Mouse (Mus musculus) left cerebral cortex, adult 9 months (tissue): ENCODE data around the gene Gss.

Experiments
- DNase-seq, 2 experiments: peaks; one replicate each; pipeline ENCODE4 v3.0.0; 2022; ENCODE audit warnings: low spot score in 2 of 2

The Gss gene

GRCm38 (mm10) chr2:155592137-155592853, at the start of gene Gss:
Gene Gss (minus strand): TSS chr2:155592810.
- DNase-seq, result peak; percentile 93 to 99

- DNase-seq, result peak in 1 of 2 experiments; percentile 46
Observed at GRCm38 (mm10) chr2:155641540-155642472, 49.2 kb upstream of the Gss start.

GRCm38 (mm10) chr2:155640656-155641055, 48.0 kb upstream of the Gss start:
- peak in 1 of 2 experiments; percentile 69 for DNase-seq

- DNase-seq, result no peak
Observed at GRCm38 (mm10) chr2:155637411-155637810, 44.8 kb upstream of the Gss start.

- no peak for DNase-seq
Observed at GRCm38 (mm10) chr2:155636881-155637280, 44.3 kb upstream of the Gss start.

GRCm38 (mm10) chr2:155635961-155636360, 43.4 kb upstream of the Gss start:
- no peak for DNase-seq

GRCm38 (mm10) chr2:155634562-155634961, 42.0 kb upstream of the Gss start:
- no peak for DNase-seq

- DNase-seq, result no peak
Observed at GRCm38 (mm10) chr2:155633731-155634130, 41.1 kb upstream of the Gss start.

GRCm38 (mm10) chr2:155633121-155633520, 40.5 kb upstream of the Gss start:
- no peak for DNase-seq

- no peak for DNase-seq
Observed at GRCm38 (mm10) chr2:155632138-155632936, 39.7 kb upstream of the Gss start.

- no peak for DNase-seq
Observed at GRCm38 (mm10) chr2:155630590-155631416, 38.2 kb upstream of the Gss start.

GRCm38 (mm10) chr2:155630153-155630552, 37.5 kb upstream of the Gss start:
- no peak for DNase-seq

- peak in 1 of 2 experiments; percentile 79 for DNase-seq
Observed at GRCm38 (mm10) chr2:155629231-155629661, 36.6 kb upstream of the Gss start.

- DNase-seq, result no peak
Observed at GRCm38 (mm10) chr2:155628519-155628918, 35.9 kb upstream of the Gss start.

- DNase-seq, result no peak
Observed at GRCm38 (mm10) chr2:155628112-155628511, 35.5 kb upstream of the Gss start.

- peak in 1 of 2 experiments; percentile 74 for DNase-seq
Observed at GRCm38 (mm10) chr2:155627030-155627738, 34.6 kb upstream of the Gss start.

- no peak for DNase-seq
Observed at GRCm38 (mm10) chr2:155626277-155626676, 33.7 kb upstream of the Gss start.

- DNase-seq, result no peak
Observed at GRCm38 (mm10) chr2:155624730-155625129, 32.1 kb upstream of the Gss start.

GRCm38 (mm10) chr2:155623996-155624395, 31.4 kb upstream of the Gss start:
- DNase-seq, result no peak

GRCm38 (mm10) chr2:155622606-155623005, 30.0 kb upstream of the Gss start:
- no peak for DNase-seq
